Mouse (Mus musculus): ENCODE measurements at regions not wholly inside any gene's neighbourhood (a gene's known extent, or its start where the extent isn't known, plus 50 kb on each side); places are given as distances from the start of the nearest gene placed in this dataset.

GRCm38 (mm10) chr13:44295621-44296020 is 433.7 kb upstream of the Jarid2 start:
- no peak for TF ChIP-seq GATA1 (IDR thresholded peaks at IDR 0.05; ENCODE audit: low read length)

GRCm38 (mm10) chr13:44300611-44301010 is 428.7 kb upstream of the Jarid2 start:
- no peak for TF ChIP-seq GATA1 (IDR thresholded peaks at IDR 0.05; ENCODE audit: low read length)

- TF ChIP-seq GATA1 (IDR thresholded peaks at IDR 0.05; ENCODE audit: low read length) = no peak
Observed at GRCm38 (mm10) chr13:44301215-44301614, 428.1 kb upstream of the Jarid2 start.

GRCm38 (mm10) chr13:44301936-44302335 is 427.3 kb upstream of the Jarid2 start:
- TF ChIP-seq GATA1 (IDR thresholded peaks at IDR 0.05; ENCODE audit: low read length) = no peak

GRCm38 (mm10) chr13:44305134-44305991 is 423.9 kb upstream of the Jarid2 start:
- TF ChIP-seq GATA1 (IDR thresholded peaks at IDR 0.05; ENCODE audit: low read length) = no peak

- TF ChIP-seq GATA1 (IDR thresholded peaks at IDR 0.05; ENCODE audit: low read length) = no peak
Observed at GRCm38 (mm10) chr13:44306275-44307050, 422.8 kb upstream of the Jarid2 start.

GRCm38 (mm10) chr13:44308227-44308626 is 421.0 kb upstream of the Jarid2 start:
- TF ChIP-seq GATA1 (IDR thresholded peaks at IDR 0.05; ENCODE audit: low read length) = no peak

GRCm38 (mm10) chr13:44312237-44312636 is 417.0 kb upstream of the Jarid2 start:
- TF ChIP-seq GATA1 (IDR thresholded peaks at IDR 0.05; ENCODE audit: low read length) = no peak

- TF ChIP-seq GATA1 (IDR thresholded peaks at IDR 0.05; ENCODE audit: low read length) = no peak
Observed at GRCm38 (mm10) chr13:44316747-44317446, 412.4 kb upstream of the Jarid2 start.

GRCm38 (mm10) chr13:44317596-44317995 is 411.7 kb upstream of the Jarid2 start:
- TF ChIP-seq GATA1 (IDR thresholded peaks at IDR 0.05; ENCODE audit: low read length) = no peak

- no peak for TF ChIP-seq GATA1 (IDR thresholded peaks at IDR 0.05; ENCODE audit: low read length)
Observed at GRCm38 (mm10) chr13:44319101-44319500, 410.2 kb upstream of the Jarid2 start.

GRCm38 (mm10) chr13:44319511-44319910 is 409.8 kb upstream of the Jarid2 start:
- TF ChIP-seq GATA1 (IDR thresholded peaks at IDR 0.05; ENCODE audit: low read length) = no peak

GRCm38 (mm10) chr13:44320311-44320710 is 409.0 kb upstream of the Jarid2 start:
- TF ChIP-seq GATA1 (IDR thresholded peaks at IDR 0.05; ENCODE audit: low read length) = no peak

- TF ChIP-seq GATA1 (IDR thresholded peaks at IDR 0.05; ENCODE audit: low read length) = no peak
Observed at GRCm38 (mm10) chr13:44321009-44321596, 408.2 kb upstream of the Jarid2 start.

GRCm38 (mm10) chr13:44328416-44328815 is 400.9 kb upstream of the Jarid2 start:
- no peak for TF ChIP-seq GATA1 (IDR thresholded peaks at IDR 0.05; ENCODE audit: low read length)

GRCm38 (mm10) chr13:44329161-44329560 is 400.1 kb upstream of the Jarid2 start:
- no peak for TF ChIP-seq GATA1 (IDR thresholded peaks at IDR 0.05; ENCODE audit: low read length)
